Mouse (Mus musculus) common myeloid progenitor, adult 5-6 weeks (primary cell): ENCODE measurements around the gene Cyp2d11. TPM values are rescaled to one million over a fixed set of nuclear protein-coding genes. Genes with fewer than 3 reads are reported as not detected.
"Not testable (repeated sequence)": the region's sequence is repeated elsewhere in the genome, so short reads cannot be mapped to it uniquely, and the experiment has no call there.

Source experiments
- ATAC-seq: replicated peaks from 2 replicates; pipeline ENCODE4 v1.8.0; 2016; ENCODE audit warnings: low read depth, mild to moderate bottlenecking, moderate TSS enrichment, inconsistent platforms; ENCODE audit not compliant: poor library complexity, severe bottlenecking
- total RNA-seq: library from RNA; stranded (forward); fragments of 200-1000, 187-1606 nt; gene quantifications from 2 replicates; pipeline ENCODE4 v1.2.3, GENCODE M21; 2017

The Cyp2d11 gene
- not detected in 2 replicates for total RNA-seq

DNA sequence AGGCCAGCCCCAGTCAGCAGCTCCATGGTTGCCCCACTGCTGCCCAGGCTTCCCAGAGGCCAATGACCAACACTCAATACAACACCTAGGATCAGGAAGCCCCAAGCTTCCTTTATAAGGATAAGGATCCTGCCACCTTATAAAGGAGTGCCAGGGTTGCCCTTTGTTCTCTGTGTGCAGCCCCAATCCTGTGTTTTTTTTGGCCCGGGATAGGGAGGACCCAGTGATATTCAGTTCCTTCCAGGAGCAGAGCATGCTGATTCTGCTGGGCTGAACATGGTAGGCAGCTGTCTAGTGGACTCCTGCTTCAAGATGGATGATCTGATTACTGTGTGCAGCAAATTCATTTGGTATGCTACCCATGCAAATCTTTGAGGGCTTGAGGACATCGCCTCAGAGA, at the start of gene Cyp2d11:
TSS of gene Cyp2d11 (minus strand) at position 101 of the 400 bp plus-strand sequence.
- ATAC-seq, result not testable (repeated sequence)

DNA sequence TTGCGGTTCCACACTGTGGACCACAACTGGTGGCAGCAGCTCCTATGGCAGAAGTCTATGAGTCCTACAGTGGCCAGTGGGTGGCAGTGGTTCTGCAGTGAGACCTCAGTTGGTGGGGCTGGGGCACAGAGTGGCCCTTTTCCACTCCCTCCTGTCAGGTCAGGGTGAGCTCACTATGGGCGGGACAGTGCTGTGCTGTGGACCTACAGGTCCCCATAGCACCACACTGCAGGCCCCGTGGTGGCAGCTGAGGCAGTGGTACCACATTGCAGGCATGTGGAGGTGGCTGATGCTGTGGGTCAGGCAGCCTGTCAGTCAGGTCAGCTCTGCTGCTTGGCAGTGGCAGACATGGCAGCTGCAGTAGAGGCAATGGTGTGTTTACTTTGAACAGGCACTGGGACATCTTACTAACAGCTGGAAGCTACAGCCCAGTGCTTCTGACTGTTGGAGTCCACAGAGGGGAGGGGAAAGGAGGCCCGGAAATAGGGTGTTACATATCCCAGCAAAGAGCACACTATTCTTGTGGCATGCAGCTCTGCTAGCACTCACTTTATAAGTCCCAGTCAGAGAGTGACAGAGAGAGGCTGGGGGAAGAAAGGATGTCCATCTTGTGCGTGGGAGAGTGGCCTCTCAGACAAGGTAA, 44.3 kb upstream of the Cyp2d11 start:
- 0 out of 2 replicates have a peak, but pooled peaks have one; percentile 18 for ATAC-seq

DNA sequence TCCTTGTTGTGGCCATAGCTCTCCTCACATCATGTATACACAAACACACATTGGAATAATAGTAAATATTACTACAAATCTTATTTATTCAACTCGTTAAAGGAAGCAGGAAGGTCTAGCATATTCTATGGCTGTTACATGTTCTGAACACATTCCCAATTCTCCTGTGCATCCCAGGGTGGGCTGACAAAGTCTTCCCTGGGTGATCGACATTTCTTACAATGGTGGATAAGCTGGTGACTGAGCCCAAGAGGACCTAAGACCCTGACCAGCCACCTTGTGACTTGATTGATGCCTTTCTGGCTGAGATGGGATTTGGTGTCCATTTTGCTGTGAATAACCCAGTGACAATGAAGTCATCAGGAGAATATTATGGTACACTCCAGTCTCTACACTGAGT, 41.8 kb upstream of the Cyp2d11 start:
- ATAC-seq, result no peak

DNA sequence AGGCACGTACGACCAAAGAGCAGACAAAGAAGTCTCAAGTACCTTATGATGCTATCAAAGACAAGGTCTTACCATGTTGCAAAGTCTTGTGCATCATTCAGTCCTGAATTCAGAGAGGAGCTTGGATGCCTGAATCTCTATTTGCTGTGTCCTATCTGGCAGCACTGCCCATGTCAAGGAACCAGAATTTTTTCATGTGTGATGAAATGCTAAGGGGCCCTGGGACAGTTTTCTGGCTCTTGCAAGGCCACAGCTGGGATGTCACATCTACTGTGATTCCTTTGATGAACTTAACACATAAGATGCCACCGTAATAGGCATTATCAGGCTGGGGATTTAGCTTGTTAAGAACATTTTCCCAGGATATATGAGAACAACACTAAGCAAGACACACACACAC, 41.2 kb upstream of the Cyp2d11 start:
- ATAC-seq, result no peak

DNA sequence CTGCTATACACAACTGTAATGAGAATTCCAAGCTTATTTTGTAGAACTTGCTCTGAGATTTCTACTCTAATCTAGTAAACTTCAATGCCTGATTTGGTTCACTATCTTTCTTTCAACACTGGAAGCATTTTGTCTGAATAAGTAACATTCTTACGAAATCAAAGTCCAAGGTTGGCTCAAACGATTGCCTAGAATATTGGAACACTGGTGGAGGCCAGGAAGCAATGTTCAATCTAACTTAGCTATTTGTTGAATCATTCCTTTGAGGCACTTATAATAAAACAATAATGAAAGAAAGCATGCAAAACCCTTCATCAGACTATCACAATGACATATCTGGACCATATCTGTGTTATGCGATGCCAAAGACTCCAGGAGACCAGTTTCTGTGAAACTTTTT, 40.7 kb upstream of the Cyp2d11 start:
- no peak for ATAC-seq

DNA sequence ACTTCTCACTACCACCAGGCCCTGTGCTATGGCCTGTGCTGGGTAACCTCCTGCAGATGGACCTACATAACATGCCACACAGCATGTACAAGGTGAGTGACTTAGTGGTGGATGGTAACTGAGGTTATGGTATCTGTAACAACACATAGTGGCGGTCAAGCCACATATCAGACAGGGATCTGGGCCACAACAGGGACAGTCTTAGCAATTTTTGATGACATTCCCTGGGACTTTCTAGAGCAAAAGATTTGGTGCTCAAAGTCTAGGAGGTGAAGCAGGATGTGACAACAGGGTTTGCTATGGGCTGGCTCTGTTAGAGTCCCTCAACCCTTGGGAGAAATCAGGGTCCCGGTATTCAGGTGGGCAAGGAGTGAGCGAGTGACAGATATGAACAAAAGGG, 39.8 kb upstream of the Cyp2d11 start:
- no peak for ATAC-seq

DNA sequence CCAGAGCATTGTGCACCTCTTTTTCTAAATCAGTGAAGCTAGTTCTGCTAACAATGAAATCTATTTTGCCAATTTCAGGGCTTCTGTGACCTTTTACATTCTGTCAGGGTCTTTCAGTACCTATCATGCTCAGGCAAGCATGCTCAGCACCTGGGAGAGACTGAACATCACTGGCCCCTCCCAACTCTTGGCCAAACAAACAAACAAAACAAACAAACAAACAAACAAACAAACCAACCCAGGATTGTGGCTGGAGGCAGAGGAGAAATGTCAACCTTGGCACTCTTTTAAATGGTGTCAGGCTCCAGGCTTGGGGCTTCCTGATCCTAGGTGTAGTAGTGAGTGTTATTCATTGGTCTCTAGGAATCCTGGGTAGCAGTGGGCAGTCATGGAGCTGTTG, 39.3 kb upstream of the Cyp2d11 start, which contains the start of gene Cyp2d9:
TSS of gene Cyp2d9 (plus strand) at position 301 of the 400 bp plus-strand sequence.
- no peak for ATAC-seq

DNA sequence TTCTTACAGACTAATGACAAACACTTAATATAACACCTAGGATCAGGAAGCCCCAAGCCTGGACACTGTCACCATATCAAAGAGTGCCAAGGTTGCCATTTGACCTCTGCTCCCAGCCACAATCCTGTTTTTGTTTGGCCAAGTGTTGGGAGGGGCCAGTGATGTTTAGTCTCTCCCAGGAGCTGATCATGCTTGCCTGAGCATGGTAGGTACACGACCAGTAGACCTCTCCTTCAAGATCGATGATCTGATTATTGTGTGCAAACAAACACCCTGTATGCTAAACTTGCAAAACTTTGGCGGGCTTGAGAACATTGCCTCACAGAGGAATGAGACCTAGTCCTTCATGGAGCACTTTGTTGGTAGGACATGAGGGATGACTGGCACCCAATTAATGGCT, 29.6 kb upstream of the Cyp2d11 start:
- no peak for ATAC-seq

DNA sequence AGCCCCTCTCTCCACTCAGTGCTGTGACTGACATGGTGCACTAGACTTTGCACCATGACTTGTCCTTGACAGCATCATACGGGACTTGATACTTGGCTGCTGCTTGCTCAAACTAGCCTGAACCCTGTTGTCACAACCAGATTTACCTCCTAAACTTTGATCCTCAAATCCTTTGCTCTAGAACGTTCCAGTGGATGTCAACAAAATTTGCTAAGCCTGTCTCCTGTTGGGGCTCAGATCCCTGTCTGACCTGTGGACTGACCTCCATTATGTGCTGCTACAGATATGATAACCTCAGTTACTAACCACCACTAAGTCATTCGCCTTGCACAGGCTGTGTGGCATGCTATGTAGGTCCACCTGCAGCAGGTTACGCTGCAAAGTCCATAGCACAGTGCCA, 29.1 kb upstream of the Cyp2d11 start:
- ATAC-seq, result no peak

DNA sequence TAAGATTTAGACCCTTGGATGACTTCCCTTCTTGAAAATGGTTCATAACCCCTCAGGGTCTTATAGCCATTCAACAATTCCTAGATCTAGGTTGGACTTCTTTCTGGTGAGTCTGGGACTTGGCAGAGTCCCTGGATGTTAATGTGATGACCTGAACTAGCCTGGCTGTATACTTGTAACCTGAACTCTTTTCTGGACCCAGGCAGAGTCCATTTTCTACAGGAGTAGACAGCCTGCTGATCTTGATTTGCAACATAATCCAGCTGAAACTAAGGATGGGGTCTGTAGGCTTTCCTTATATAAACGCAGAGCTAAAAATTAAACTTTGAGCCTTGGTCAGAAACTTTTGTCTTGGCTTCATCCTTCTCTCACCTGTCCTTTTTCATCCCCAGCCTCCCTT, 24.8 kb upstream of the Cyp2d11 start:
- no peak for ATAC-seq

DNA sequence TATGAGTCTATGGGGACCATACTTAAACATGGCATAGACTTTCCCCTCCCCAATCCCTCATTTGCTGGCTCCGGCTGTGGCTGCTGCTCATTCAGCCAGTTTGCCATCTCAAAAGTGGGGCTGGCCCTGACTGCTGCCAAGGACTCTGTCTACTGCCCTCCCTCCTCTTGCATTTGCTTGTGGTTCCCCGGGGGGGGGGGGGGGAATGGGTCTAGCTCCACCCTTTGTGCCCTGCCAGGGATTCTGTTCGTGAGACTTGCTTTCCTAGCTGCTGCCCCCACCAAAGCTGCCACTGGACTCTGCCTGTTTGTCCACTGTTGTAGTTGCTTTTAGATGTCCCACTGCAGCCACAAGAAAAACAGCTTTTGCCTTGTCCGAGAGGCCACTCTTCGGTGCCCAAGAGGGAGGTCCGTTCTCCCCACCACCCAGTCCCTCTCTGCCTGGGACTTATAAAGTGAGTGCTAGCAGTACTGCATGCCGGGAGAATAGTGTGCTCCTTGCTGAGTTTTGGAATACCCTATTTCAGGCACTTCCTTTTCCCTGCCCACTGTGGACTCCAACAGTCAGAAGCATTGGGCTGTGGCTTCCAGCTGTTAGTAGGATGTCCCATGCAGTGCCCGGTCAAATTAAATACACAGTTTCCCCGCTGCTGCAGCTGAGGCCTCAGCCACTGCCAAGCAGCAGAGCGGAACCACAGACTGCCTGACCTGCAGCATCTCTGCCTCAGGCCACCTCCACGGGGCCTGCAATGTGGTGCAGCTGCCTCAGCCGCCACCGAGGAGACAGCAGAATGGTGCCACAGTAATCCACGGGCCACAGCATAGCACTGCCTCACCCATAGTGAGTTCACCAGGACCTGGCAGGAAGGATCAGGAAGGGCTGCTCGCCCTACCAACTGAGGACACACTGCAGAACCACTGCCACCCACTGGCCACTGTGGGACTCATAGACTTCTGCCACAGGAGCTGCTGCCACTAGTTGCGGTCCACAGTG, 23.3 kb upstream of the Cyp2d11 start:
- ATAC-seq, result peak; percentile 99

DNA sequence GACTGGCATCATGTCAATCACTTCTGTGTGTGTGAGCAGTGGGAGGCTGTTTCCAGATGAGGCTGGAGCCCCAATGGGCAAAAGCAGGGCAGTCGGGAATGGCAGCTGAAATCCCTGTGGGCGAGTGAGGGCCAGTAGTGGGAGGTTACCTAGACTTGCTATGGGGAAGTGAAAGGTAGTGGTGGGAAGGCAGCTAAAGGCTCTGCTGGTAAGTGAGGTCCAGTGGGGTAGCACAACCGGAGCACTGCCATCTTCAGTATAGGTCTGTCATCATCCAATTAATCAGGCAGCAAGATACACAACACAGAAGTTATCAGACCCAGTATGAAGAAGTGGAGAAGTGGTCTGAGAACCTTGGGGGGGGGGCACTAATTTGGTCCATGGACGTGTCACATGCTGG, 13.7 kb upstream of the Cyp2d11 start:
- no peak for ATAC-seq

DNA sequence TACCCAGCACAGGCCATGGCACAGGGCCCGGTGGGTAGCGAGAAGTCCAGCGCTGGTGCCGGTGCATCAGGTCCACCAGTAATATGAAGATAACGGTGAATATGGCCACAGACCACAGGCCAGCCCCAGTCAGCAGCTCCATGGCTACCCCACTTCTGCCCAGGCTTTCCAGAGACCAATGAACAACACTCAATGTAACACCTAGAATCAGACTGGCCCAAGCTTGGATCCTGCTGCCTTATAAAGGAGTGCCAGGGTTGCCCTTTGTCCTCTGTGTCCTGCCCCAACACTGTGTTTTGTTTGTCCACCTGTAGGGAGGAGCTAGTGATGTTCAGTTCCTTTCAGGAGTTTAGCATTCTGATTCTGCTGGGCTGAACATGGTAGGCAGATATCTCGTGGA, 13.2 kb upstream of the Cyp2d11 start, which contains the start of gene Cyp2d10:
TSS of gene Cyp2d10 (minus strand) at position 215 of the 400 bp plus-strand sequence.
- no peak for ATAC-seq

DNA sequence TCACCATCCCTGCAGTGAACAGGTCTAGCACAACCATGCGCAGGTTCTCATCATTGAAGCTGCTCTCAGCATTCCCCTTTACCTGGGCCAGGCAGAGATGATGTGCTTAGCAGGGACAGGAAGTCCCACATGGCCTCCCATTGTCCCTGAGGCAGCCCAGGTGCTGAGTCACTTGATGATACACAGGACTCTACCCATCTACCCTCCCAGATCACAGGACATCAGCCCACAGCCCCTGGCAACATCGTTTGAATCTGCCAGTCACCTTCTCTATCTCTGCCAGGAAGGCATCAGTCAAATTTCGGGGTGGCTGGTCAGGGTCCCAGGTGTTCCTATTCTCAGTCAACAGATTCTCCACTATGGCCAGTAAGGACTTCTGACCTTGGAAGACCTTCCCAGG, 10.3 kb upstream of the Cyp2d11 start:
- ATAC-seq, result no peak

DNA sequence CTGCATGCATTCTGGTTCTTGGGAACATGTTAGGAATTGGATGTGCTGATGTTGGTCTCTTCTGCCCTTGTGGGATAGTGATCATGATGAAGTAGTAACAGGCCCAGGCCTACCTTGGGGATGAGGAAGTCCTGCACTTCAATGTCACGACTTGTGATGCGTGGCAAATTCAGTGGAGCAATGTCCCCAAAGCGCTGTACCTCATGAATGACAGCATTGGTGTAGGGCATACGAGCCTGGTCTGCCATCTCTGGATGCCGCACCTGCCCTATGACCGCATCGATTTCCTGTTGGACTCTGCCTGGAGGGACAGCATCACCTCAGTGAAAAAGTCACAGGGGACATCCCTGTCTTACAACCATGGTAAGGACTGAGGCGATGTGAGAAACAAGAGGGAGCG, 9.8 kb upstream of the Cyp2d11 start:
- no peak for ATAC-seq

DNA sequence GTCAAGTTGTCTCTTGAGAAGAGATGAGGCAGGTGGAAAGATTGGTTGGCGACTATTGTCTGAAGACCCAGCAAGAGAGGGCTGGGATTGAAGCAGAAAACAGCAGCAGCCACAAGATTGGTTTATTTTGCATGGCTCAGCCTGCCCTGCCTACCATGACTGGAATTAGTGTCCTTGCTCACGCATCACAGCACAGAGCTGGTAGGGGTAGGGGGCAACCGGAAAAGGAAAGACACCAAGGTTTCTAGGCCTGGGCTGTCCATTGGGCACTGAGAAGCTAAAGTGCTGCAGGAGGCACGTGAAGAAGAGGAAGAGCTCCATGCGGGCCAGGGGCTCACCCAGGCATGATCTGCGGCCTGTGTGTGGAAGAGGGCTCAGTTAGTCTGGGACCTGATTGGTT, 8.9 kb upstream of the Cyp2d11 start:
- ATAC-seq, result no peak

DNA sequence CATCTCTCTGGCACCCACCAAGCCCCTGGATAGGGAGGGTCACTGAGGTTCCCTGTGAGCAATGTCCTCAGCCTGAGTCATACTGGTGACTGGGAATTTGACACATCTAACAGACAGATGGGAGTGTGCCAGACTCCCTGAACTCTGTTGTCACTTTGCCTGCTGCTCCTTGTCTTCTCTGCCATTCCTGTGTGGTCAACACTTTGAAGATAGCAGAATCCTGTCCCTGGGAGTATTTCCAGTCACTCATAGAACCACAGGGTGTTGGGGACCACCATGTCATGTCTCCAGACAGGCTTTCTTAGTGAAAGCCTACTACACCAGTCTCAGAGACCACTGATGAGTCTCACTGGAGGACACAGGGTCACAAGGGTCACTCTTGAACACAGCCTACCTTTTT, 8.3 kb upstream of the Cyp2d11 start:
- ATAC-seq, result no peak

DNA sequence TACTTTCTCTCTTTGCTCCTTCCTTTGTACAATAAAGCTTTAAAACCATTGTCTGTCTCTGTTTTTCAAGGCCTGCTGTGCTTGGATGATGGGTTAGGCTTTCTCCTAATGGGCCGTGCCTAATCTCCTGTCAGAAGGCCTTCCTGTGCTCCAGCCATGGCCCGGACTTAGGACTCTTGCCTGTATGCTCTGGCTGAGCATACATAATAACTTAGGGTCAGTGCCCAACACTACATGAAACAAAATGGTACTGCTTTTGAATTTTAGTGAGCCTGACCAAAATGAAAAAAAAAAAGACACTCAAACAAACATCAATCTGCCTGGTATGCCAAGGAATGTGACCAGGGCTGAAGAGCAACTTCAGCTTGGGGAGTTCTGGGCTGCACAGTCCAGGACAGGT, 7.7 kb upstream of the Cyp2d11 start:
- ATAC-seq, result no peak

DNA sequence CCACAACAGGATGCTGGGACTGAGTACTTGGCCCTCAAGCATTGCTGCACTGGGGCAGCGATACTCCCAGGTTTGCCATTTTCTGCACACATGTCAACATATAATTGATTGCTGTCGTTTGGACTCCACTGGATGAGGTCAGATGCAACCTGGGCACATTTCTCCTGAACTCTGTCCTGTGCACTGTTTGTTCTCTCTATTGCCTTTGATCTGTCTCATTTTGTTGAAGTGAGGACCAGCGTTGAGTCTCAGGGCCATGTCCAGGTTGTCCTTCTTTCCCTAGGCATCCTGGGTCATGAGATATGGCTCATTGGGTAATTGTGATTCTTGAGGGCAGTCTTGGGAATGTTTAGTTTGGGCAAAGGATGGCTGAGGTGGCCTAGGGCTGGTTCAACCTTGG, 2.1 kb upstream of the Cyp2d11 start:
- not testable (repeated sequence) for ATAC-seq

DNA sequence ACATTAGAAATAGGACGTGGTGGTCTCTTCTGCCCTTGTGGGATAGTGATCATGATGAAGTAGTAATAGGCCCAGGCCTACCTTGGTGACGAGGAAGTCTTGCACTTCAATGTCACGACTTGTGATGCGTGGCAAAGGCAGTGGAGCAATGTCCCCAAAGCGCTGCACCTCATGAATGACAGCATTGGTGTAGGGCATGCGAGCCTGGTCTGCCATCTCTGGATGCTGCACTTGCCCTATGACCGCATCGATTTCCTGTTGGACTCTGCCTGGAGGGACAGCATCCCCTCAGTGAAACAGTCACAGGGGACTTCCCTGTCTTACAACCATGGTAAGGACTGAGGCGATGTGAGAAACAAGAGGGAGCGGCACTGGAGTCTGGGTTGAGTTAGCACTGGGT, 3.9 kb downstream of the Cyp2d11 start:
- ATAC-seq, result not testable (repeated sequence)

DNA sequence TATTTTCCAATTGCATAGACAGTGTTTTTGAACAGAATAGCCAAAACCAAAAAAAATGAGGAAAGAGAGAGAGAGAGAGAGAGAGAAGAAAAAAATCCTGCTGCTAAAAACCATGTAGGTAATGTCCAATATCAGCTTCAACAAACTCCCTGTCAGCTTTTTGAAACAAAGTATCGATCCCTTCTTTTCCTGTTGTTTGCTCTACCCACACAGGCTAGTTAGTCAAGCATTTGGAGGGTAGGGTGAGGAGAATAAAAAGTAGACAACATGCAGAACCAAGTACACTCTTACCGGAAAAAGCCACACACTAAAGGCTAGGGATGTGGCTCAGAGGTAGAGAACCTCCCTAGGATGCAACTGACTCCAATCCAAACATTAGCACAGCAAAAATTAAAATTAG, 8.1 kb downstream of the Cyp2d11 start:
- ATAC-seq, result no peak
